Mouse (Mus musculus) liver, embryonic 14.5 days (tissue): ENCODE results near the gene Klra3.

Experiments used
- CTCF ChIP-seq: IDR thresholded peaks from 2 replicates; pipeline ENCODE4 v1.5.1; 2016; ENCODE audit warnings: antibody characterized with exemption, low read depth, control low read depth
- EP300 ChIP-seq: IDR thresholded peaks from 2 replicates; pipeline ENCODE4 v1.6.1; 2016; ENCODE audit warnings: antibody characterized with exemption, low read depth

DNA sequence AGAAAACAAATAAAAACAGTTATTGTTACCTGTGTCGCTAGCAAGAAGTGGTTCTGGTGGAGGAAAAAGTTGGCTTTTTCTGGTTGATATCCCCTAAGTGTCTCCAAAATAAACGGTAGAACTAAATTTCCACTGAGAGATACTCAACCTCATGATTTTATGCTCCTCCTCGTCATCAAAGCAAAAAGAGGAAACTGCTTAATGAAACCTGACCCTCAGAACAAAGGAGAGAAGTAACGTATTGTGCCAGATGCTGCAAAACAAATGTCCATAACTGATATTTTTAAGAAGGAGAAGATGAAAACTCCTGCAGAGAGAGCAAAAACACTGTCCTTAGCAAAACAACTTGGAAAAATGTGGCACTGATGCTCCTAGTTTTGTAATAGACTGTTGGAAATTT is 45.0 kb upstream of the Klra3 start:
- TF ChIP-seq CTCF (no peak), EP300 (no peak)
